Mouse (Mus musculus): ENCODE data around the gene Pip4k2b. TPM values are rescaled to one million over a fixed set of nuclear protein-coding genes. Genes with fewer than 3 reads are reported as not detected.

Pip4k2b gene
- total and polyA plus RNA-seq, 3 experiments, result 13.8 to 21.4 (median 20.8) TPM

- no peaks in the 10 kb centered on the region for H3K36me3 ChIP-seq (ENCODE audit: control insufficient read depth, insufficient read depth, low read length)
- peak; percentile 96 to 98 for DNase-seq
- intact Hi-C loops (cut with DNase I), result loop anchor here (1.0 kb wide), 1 partner anchor 21 kb away; no protein-coding TSS in a partner anchor
Observed at GRCm38 (mm10) chr11:97685613-97686321, 58.7 kb downstream of the Pip4k2b start, which contains the start of gene Cisd3. Cisd3 (plus strand) TSS chr11:97685826.

DNA sequence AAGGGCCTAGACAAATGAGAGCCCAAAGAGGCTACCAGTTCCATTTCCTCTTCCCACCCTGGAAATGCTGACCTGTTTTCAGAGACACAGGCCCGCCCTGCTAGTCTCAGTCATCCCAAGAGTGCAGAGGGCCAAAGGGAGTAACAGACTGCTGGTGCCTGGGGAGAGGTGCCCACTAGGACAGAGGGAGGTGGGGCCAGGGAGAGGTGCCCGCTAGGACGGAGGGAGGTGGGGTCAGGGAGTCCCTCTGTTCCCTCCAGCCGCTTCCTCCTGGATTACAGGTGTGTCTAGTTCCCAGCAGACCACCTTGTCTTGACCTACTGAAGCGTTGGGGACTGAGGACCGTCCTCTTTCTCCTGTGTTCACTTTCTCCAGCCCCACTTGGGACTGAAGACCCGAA lies 59.7 kb downstream of the Pip4k2b start:
- no peak overlapping the region for H3K9ac ChIP-seq (ENCODE audit: low read depth, low read length)
- TF ChIP-seq EP300 (IDR thresholded peaks at IDR 0.05; ENCODE audit: insufficient read depth, low read depth, low read length), result peak; percentile 27; the same call in 1 of the 2 replicates
- no peak for TF ChIP-seq POLR2A (IDR thresholded peaks at IDR 0.05; ENCODE audit: insufficient read depth, low read depth, low read length)
- 27% methylated on average over 7 of the region's 7 CpGs for WGBS
- H3K79me2 ChIP-seq (replicated peaks; ENCODE audit: control insufficient read depth, insufficient read depth, low read length), result no peaks in the 10 kb centered on the region
- no peaks in the 10 kb centered on the region for H3K27me3 ChIP-seq (ENCODE audit: control insufficient read depth, insufficient read depth, low read length)
- intact Hi-C loops (cut with DNase I), result loop anchor here (1.0 kb wide), 1 partner anchor 20 kb away; no protein-coding TSS in a partner anchor
- peak overlapping the region; percentile 82 for H3K27ac ChIP-seq
- H3K4me1 ChIP-seq (ENCODE audit: control insufficient read depth, insufficient read depth, low read length), result peaks cover 10% of the 10 kb centered on the region
- peak in 1 of 2 experiments; percentile 50 for DNase-seq
- no peak overlapping the region for H3K4me3 ChIP-seq
- no peaks in the 10 kb centered on the region for H3K36me3 ChIP-seq (ENCODE audit: control insufficient read depth, insufficient read depth, low read length)

More at GRCm38 (mm10) chr11:97685613-97686321, 58.7 kb downstream of the Pip4k2b start, which contains the start of gene Cisd3:
- no peaks in the 10 kb centered on the region for H3K79me2 ChIP-seq (replicated peaks; ENCODE audit: control insufficient read depth, insufficient read depth, low read length)
- H3K4me1 ChIP-seq (ENCODE audit: control insufficient read depth, insufficient read depth, low read length), result peaks cover 10% of the 10 kb centered on the region
- H3K4me3 ChIP-seq, result peak within 1 kb of the TSS; percentile 58
- TF ChIP-seq CTCF (IDR thresholded peaks at IDR 0.05) (no peak; the same call in 1 of the 2 replicates), EP300 (IDR thresholded peaks at IDR 0.05; ENCODE audit: insufficient read depth, low read depth, low read length) (peak; percentile 51; the same call in 1 of the 2 replicates), POLR2A (IDR thresholded peaks at IDR 0.05; ENCODE audit: insufficient read depth, low read depth, low read length) (peak; percentile 83)
- peak within 1 kb of the TSS; percentile 82 for H3K27ac ChIP-seq
- 0% methylated on average over 42 of the region's 43 CpGs for WGBS
- H3K9ac ChIP-seq (ENCODE audit: low read depth, low read length), result peak within 1 kb of the TSS; percentile 65
- no peaks in the 10 kb centered on the region for H3K27me3 ChIP-seq (ENCODE audit: control insufficient read depth, insufficient read depth, low read length)

- Histone ChIP-seq H3K27ac (peak overlapping the region; percentile 82), H3K79me2 (replicated peaks; ENCODE audit: control insufficient read depth, insufficient read depth, low read length) (no peaks in the 10 kb centered on the region), H3K4me1 (ENCODE audit: control insufficient read depth, insufficient read depth, low read length) (peaks cover 10% of the 10 kb centered on the region), H3K27me3 (ENCODE audit: control insufficient read depth, insufficient read depth, low read length) (no peaks in the 10 kb centered on the region), H3K9ac (ENCODE audit: low read depth, low read length) (no peak overlapping the region), H3K4me3 (no peak overlapping the region), H3K36me3 (ENCODE audit: control insufficient read depth, insufficient read depth, low read length) (no peaks in the 10 kb centered on the region)
- TF ChIP-seq POLR2A (IDR thresholded peaks at IDR 0.05; ENCODE audit: insufficient read depth, low read depth, low read length), result 0 out of 2 replicates have a peak, but pooled peaks have one; percentile 21
- TF ChIP-seq CTCF (IDR thresholded peaks at IDR 0.05), result no peak
- intact Hi-C loops (cut with DNase I), result no loop called here
- peak in 1 of 2 experiments; percentile 44 for DNase-seq
- 78% methylated on average over 6 of the region's 6 CpGs for WGBS
Observed at GRCm38 (mm10) chr11:97684063-97684680, 60.3 kb downstream of the Pip4k2b start.

- no peak overlapping the region for H3K4me3 ChIP-seq
- intact Hi-C loops (cut with DNase I), result no loop called here
- H3K79me2 ChIP-seq (replicated peaks; ENCODE audit: control insufficient read depth, insufficient read depth, low read length), result no peaks in the 10 kb centered on the region
- TF ChIP-seq EP300 (IDR thresholded peaks at IDR 0.05; ENCODE audit: insufficient read depth, low read depth, low read length) (no peak), POLR2A (IDR thresholded peaks at IDR 0.05; ENCODE audit: insufficient read depth, low read depth, low read length) (no peak), CTCF (IDR thresholded peaks at IDR 0.05) (no peak)
- H3K9ac ChIP-seq (ENCODE audit: low read depth, low read length), result no peak overlapping the region
- H3K27me3 ChIP-seq (ENCODE audit: control insufficient read depth, insufficient read depth, low read length), result no peaks in the 10 kb centered on the region
- H3K36me3 ChIP-seq (ENCODE audit: control insufficient read depth, insufficient read depth, low read length), result no peaks in the 10 kb centered on the region
- WGBS, result 69% methylated on average over 6 of the region's 6 CpGs
- H3K4me1 ChIP-seq (ENCODE audit: control insufficient read depth, insufficient read depth, low read length), result peaks cover 10% of the 10 kb centered on the region
- no peak for DNase-seq
- no peak overlapping the region for H3K27ac ChIP-seq
Observed at GRCm38 (mm10) chr11:97682504-97683055, 61.9 kb downstream of the Pip4k2b start.

- no peaks in the 10 kb centered on the region for H3K36me3 ChIP-seq (ENCODE audit: control insufficient read depth, insufficient read depth, low read length)
- 67% methylated on average over 12 of the region's 12 CpGs for WGBS
Observed at GRCm38 (mm10) chr11:97680430-97680829, 64.1 kb downstream of the Pip4k2b start.

More at GRCm38 (mm10) chr11:97680430-97680829, 64.1 kb downstream of the Pip4k2b start:
- no peaks in the 10 kb centered on the region for H3K27me3 ChIP-seq (ENCODE audit: control insufficient read depth, insufficient read depth, low read length)
- DNase-seq, result no peak
- no peak overlapping the region for H3K4me3 ChIP-seq
- H3K9ac ChIP-seq (ENCODE audit: low read depth, low read length), result no peak overlapping the region
- no peaks in the 10 kb centered on the region for H3K79me2 ChIP-seq (replicated peaks; ENCODE audit: control insufficient read depth, insufficient read depth, low read length)
- peaks cover 6% of the 10 kb centered on the region for H3K4me1 ChIP-seq (ENCODE audit: control insufficient read depth, insufficient read depth, low read length)
- H3K27ac ChIP-seq, result no peak overlapping the region
- intact Hi-C loops (cut with DNase I), result no loop called here
- no peak for TF ChIP-seq POLR2A (IDR thresholded peaks at IDR 0.05; ENCODE audit: insufficient read depth, low read depth, low read length)
- no peak for TF ChIP-seq CTCF (IDR thresholded peaks at IDR 0.05)
- TF ChIP-seq EP300 (IDR thresholded peaks at IDR 0.05; ENCODE audit: insufficient read depth, low read depth, low read length), result no peak

Data from heart, adult 2 months (tissue).